Mouse (Mus musculus) MEL (cell line): Measurements from ENCODE around the gene Agbl5. TPM values are rescaled to one million over a fixed set of nuclear protein-coding genes. Genes with fewer than 3 reads are reported as not detected.

Experiments used
- DNase-seq: peaks from one replicate; pipeline ENCODE4 v3.0.0; 2011; ENCODE audit warnings: low read depth, low spot score
- H3K27ac ChIP-seq: 2 replicates; pipeline ENCODE4 v1.5.1; 2012; ENCODE audit warnings: low read depth, mild to moderate bottlenecking, control low read depth, low read length, moderate library complexity; ENCODE audit not compliant: control insufficient read depth
- H3K27me3 ChIP-seq, 2 experiments: fragments of 150-350 bp in 1 of 2; sonication (generic) in 1 of 2; 2 replicates each; pipeline ENCODE4 v1.6.1; 2012; ENCODE audit warnings: low read length in 2 of 2, mild to moderate bottlenecking in 2 of 2, improper control_type of control experiment in 1 of 2, moderate library complexity in 1 of 2; ENCODE audit not compliant: insufficient read depth in 2 of 2, control insufficient read depth in 1 of 2
- H3K36me3 ChIP-seq, 2 experiments: 2 replicates each; pipeline ENCODE4 v1.6.1; 2012 to 2014; ENCODE audit warnings: low read length in 2 of 2, improper control_type of control experiment in 1 of 2, inconsistent platforms in 1 of 2, mild to moderate bottlenecking in 1 of 2; ENCODE audit not compliant: insufficient read depth in 2 of 2, control insufficient read depth in 1 of 2
- H3K4me1 ChIP-seq, 2 experiments: fragments of 150-350 bp in 1 of 2; sonication (generic) in 1 of 2; 2 replicates each; pipeline ENCODE4 v1.6.1; 2012; ENCODE audit warnings: low read length in 2 of 2, improper control_type of control experiment in 1 of 2, mild to moderate bottlenecking in 1 of 2; ENCODE audit not compliant: insufficient read depth in 2 of 2, control insufficient read depth in 1 of 2
- H3K4me3 ChIP-seq, 2 experiments: fragments of 150-350 bp in 1 of 2; sonication (generic) in 1 of 2; 2 replicates each; pipeline ENCODE4 v1.5.1; 2012; ENCODE audit warnings: low read depth in 2 of 2, low read length in 2 of 2, mild to moderate bottlenecking in 2 of 2, moderate library complexity in 2 of 2, control low read depth in 1 of 2, improper control_type of control experiment in 1 of 2; ENCODE audit not compliant: control insufficient read depth in 1 of 2, insufficient read depth in 1 of 2
- H3K79me2 ChIP-seq: 2 replicates; pipeline ENCODE4 v1.6.1; 2012; ENCODE audit warnings: mild to moderate bottlenecking, low read length, moderate library complexity; ENCODE audit not compliant: control insufficient read depth, poor library complexity, insufficient read depth
- H3K9ac ChIP-seq: 2 replicates; pipeline ENCODE4 v1.6.1; 2012; ENCODE audit warnings: low read depth, mild to moderate bottlenecking, control low read depth, low read length, moderate library complexity; ENCODE audit not compliant: control insufficient read depth, poor library complexity, severe bottlenecking
- H3K9me3 ChIP-seq: fragments of 150-350 bp; sonication (generic); replicated peaks from 2 replicates; pipeline ENCODE4 v1.6.1; 2012; ENCODE audit warnings: mild to moderate bottlenecking, low read length, improper control_type of control experiment, moderate library complexity; ENCODE audit not compliant: insufficient read depth
- BHLHE40 ChIP-seq: IDR thresholded peaks from 2 replicates; pipeline ENCODE4 v1.6.1; 2012; ENCODE audit warnings: low read depth, mild to moderate bottlenecking, inconsistent platforms, low read length, improper control_type of control experiment, borderline replicate concordance
- GABPA ChIP-seq: IDR thresholded peaks from 2 replicates; pipeline ENCODE4 v1.6.1; 2012; ENCODE audit warnings: low read depth, mild to moderate bottlenecking, inconsistent platforms, low read length, improper control_type of control experiment, moderate library complexity
- GATA1 ChIP-seq: IDR thresholded peaks from 2 replicates; pipeline ENCODE4 v1.6.1; 2011; ENCODE audit warnings: low read depth, low read length, improper control_type of control experiment
- KAT2A ChIP-seq: conservative IDR thresholded peaks from 2 replicates; pipeline ENCODE4 v1.6.1; 2012; ENCODE audit warnings: low read depth, low read length, improper control_type of control experiment, inconsistent platforms
- MAFK ChIP-seq: IDR thresholded peaks from 2 replicates; pipeline ENCODE4 v1.6.1; 2011; ENCODE audit warnings: low read depth, mild to moderate bottlenecking, low read length, improper control_type of control experiment, borderline replicate concordance
- MAX ChIP-seq: IDR thresholded peaks from 2 replicates; pipeline ENCODE4 v1.6.1; 2011; ENCODE audit warnings: low read length, improper control_type of control experiment
- MEF2A ChIP-seq: IDR thresholded peaks from 2 replicates; pipeline ENCODE4 v1.6.1; 2014; ENCODE audit warnings: low read depth, mild to moderate bottlenecking, inconsistent platforms, low read length, improper control_type of control experiment; ENCODE audit not compliant: poor library complexity, insufficient replicate concordance, severe bottlenecking; ENCODE audit errors: extremely low read depth
- MXI1 ChIP-seq: IDR thresholded peaks from 2 replicates; pipeline ENCODE4 v1.6.1; 2011; ENCODE audit warnings: mild to moderate bottlenecking, low read depth, low read length, improper control_type of control experiment
- MYC ChIP-seq: IDR thresholded peaks from 2 replicates; pipeline ENCODE4 v1.6.1; 2011; ENCODE audit warnings: low read depth, mild to moderate bottlenecking, low read length, improper control_type of control experiment, moderate library complexity
- NRF1 ChIP-seq: IDR thresholded peaks from 2 replicates; pipeline ENCODE4 v1.6.1; 2014; ENCODE audit warnings: low read depth, mild to moderate bottlenecking, inconsistent platforms, low read length, improper control_type of control experiment, moderate library complexity; ENCODE audit not compliant: poor library complexity, insufficient read depth, severe bottlenecking
- POLR2A ChIP-seq, 2 experiments: IDR thresholded peaks; 2 replicates each; pipeline ENCODE4 v1.6.1; 2011 to 2012; ENCODE audit warnings: low read length in 2 of 2, mild to moderate bottlenecking in 2 of 2, control low read depth in 1 of 2, improper control_type of control experiment in 1 of 2, low read depth in 1 of 2, moderate library complexity in 1 of 2; ENCODE audit not compliant: control insufficient read depth in 1 of 2, insufficient read depth in 1 of 2, poor library complexity in 1 of 2
- POLR2AphosphoS2 ChIP-seq: IDR thresholded peaks from 2 replicates; pipeline ENCODE4 v1.6.1; 2011; ENCODE audit warnings: low read length, improper control_type of control experiment
- POLR2AphosphoS5 ChIP-seq: IDR thresholded peaks from 2 replicates; pipeline ENCODE4 v1.6.1; 2012; ENCODE audit warnings: low read depth, borderline replicate concordance, mild to moderate bottlenecking, inconsistent platforms, low read length, moderate library complexity, mixed read lengths
- RCOR1 ChIP-seq: IDR thresholded peaks from 2 replicates; pipeline ENCODE4 v1.6.1; 2012; ENCODE audit warnings: low read depth, mild to moderate bottlenecking, inconsistent platforms, low read length, improper control_type of control experiment
- SIN3A ChIP-seq: IDR thresholded peaks from 2 replicates; pipeline ENCODE4 v1.6.1; 2012; ENCODE audit warnings: low read length, improper control_type of control experiment, inconsistent platforms
- TAL1 ChIP-seq: IDR thresholded peaks from 2 replicates; pipeline ENCODE4 v1.6.1; 2012; ENCODE audit warnings: mild to moderate bottlenecking, inconsistent platforms, low read length, moderate library complexity, mixed read lengths
- TCF12 ChIP-seq: IDR thresholded peaks from 2 replicates; pipeline ENCODE4 v1.6.1; 2014; ENCODE audit warnings: low read depth, mild to moderate bottlenecking, inconsistent platforms, low read length, improper control_type of control experiment, moderate library complexity
- UBTF ChIP-seq: IDR thresholded peaks from 2 replicates; pipeline ENCODE4 v1.6.1; 2012; ENCODE audit warnings: low read depth, mild to moderate bottlenecking, inconsistent platforms, low read length, improper control_type of control experiment, moderate library complexity, borderline replicate concordance; ENCODE audit not compliant: insufficient read depth
- USF2 ChIP-seq, 2 experiments: IDR thresholded peaks; 2 replicates each; pipeline ENCODE4 v1.6.1; 2011 to 2012; ENCODE audit warnings: improper control_type of control experiment in 2 of 2, low read length in 2 of 2, borderline replicate concordance in 1 of 2, inconsistent platforms in 1 of 2, low read depth in 1 of 2, mild to moderate bottlenecking in 1 of 2; ENCODE audit not compliant: insufficient read depth in 1 of 2
- ZMIZ1 ChIP-seq: IDR thresholded peaks from 2 replicates; pipeline ENCODE4 v1.6.1; 2012; ENCODE audit warnings: low read depth, mild to moderate bottlenecking, inconsistent platforms, low read length, improper control_type of control experiment, moderate library complexity
- polyA plus RNA-seq, 2 experiments: library from polyadenylated mRNA; stranded (reverse) in 1 of 2; unstranded in 1 of 2; fragments of >175 nt in 1 of 2; fragments of >200 nt in 1 of 2; gene quantifications; 2 replicates each; pipeline versions ENCODE4 v1.2.1 to v1.2.4; 2012; ENCODE audit warnings: low replicate concordance in 2 of 2, low read depth in 1 of 2; ENCODE audit not compliant: insufficient read length in 2 of 2, insufficient read depth in 1 of 2, missing spikeins in 1 of 2
- total RNA-seq: library from RNA; depleted of rRNA; stranded (reverse); fragments of 300-350 nt; gene quantifications from 2 replicates; pipeline ENCODE4 v1.2.3, GENCODE M21; 2012

The Agbl5 gene
- total and polyA plus RNA-seq, 3 experiments: 10.6 to 45.0 TPM; not detected in 1

GRCm38 (mm10) chr5:30954065-30954464 is 65.6 kb downstream of the Agbl5 start:
- Histone ChIP-seq H3K9ac (no peak overlapping the region), H3K4me3 (no peak overlapping the region), H3K4me1 (peaks cover 2 to 22% of the 10 kb centered on the region in 2 experiments; a peak in 3 of 4 replicates), H3K9me3 (no peaks in the 10 kb centered on the region), H3K79me2 (peaks cover 18% of the 10 kb centered on the region), H3K27ac (no peak overlapping the region), H3K27me3 (no peaks in the 10 kb centered on the region), H3K36me3 (peaks cover 4 to 16% of the 10 kb centered on the region in 2 experiments; a peak in 3 of 4 replicates)
- no peak for DNase-seq
- TF ChIP-seq UBTF (no peak), USF2 (IDR thresholded peaks at IDR 0.05; ENCODE audit: borderline replicate concordance in 1 of 2, insufficient read depth in 1 of 2, low read depth in 1 of 2, low read length in 2 of 2) (no peak), GATA1 (no peak), MXI1 (no peak), POLR2A (IDR thresholded peaks at IDR 0.05; ENCODE audit: control insufficient read depth in 1 of 2, insufficient read depth in 1 of 2, low read depth in 1 of 2, low read length in 2 of 2, poor library complexity in 1 of 2) (no peak), ZMIZ1 (no peak), MAFK (no peak)

- Histone ChIP-seq H3K4me1 (peaks cover 2 to 22% of the 10 kb centered on the region in 2 experiments; a peak in 3 of 4 replicates), H3K27me3 (no peaks in the 10 kb centered on the region), H3K36me3 (peaks cover 4 to 17% of the 10 kb centered on the region in 2 experiments; a peak in 3 of 4 replicates), H3K9me3 (no peaks in the 10 kb centered on the region), H3K4me3 (no peak overlapping the region), H3K79me2 (peaks cover 22% of the 10 kb centered on the region), H3K27ac (no peak overlapping the region), H3K9ac (no peak overlapping the region)
- no peak for DNase-seq
- peak; percentile 55; the same call in 1 of the 2 replicates for TF ChIP-seq POLR2AphosphoS2
- no peak for TF ChIP-seq SIN3A
Observed at GRCm38 (mm10) chr5:30954556-30954955, 66.1 kb downstream of the Agbl5 start.

- Histone ChIP-seq H3K27ac (no peak overlapping the region), H3K9ac (no peak overlapping the region), H3K79me2 (peaks cover 25% of the 10 kb centered on the region), H3K36me3 (peaks cover 4 to 17% of the 10 kb centered on the region in 2 experiments; a peak in 3 of 4 replicates), H3K27me3 (no peaks in the 10 kb centered on the region), H3K4me1 (peaks cover 2 to 25% of the 10 kb centered on the region in 2 experiments), H3K9me3 (no peaks in the 10 kb centered on the region), H3K4me3 (no peak overlapping the region)
- TF ChIP-seq MXI1 (no peak), UBTF (no peak), MAX (no peak), NRF1 (no peak), TAL1 (no peak), TCF12 (no peak), KAT2A (no peak), GABPA (no peak), MEF2A (no peak), BHLHE40 (no peak), RCOR1 (no peak), MYC (no peak), POLR2AphosphoS5 (no peak)
- DNase-seq: no peak
Observed at GRCm38 (mm10) chr5:30955751-30956150, 67.3 kb downstream of the Agbl5 start.
